Mouse (Mus musculus) right cerebral cortex, adult 2 months (tissue): ENCODE results near the gene Ptrh2.

Source experiments
- DNase-seq, 2 experiments: peaks; one replicate each; pipeline ENCODE4 v3.0.0; 2021 to 2022; ENCODE audit warnings: low spot score in 2 of 2

The Ptrh2 gene

DNA sequence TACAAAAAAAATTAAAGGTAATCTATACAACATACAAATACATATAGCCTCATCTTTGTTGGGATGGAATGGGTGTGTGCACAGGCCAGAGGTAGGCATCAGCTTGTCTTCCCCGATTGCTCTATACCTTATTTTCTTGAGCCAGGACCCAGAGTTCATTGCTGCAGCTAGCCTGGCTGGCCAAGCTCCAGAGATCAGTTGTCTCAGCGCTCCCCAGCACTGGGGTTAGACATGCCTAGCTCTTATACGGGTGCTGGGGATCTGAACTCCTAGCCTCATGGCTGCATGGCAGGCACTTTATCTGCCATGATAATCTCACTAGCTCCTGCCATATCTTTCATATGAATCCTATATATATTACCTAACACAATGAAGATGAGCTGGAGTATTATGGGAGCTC lies 15.6 kb upstream of the Ptrh2 start:
- no peak for DNase-seq

GRCm38 (mm10) chr11:86671041-86671675 lies 12.6 kb upstream of the Ptrh2 start:
- no peak for DNase-seq

DNA sequence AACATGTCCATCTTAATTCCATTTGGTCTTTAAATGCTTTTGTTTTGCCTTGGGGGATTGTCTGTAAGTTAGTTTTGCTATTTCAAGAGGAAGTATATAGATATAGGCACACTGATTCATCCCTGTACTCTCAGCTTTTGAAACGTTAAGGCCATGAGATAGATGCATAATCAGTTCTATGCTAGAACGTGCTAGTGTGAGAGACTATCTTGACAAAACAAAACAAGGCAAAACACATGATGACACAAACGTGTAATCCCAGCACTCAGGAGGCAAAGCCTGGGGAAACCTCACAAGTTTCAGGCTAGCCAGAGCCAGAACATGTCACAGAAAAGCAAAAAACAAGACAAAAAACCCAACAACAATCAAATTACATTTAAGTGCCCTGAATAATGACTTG lies 11.0 kb upstream of the Ptrh2 start:
- DNase-seq: no peak

DNA sequence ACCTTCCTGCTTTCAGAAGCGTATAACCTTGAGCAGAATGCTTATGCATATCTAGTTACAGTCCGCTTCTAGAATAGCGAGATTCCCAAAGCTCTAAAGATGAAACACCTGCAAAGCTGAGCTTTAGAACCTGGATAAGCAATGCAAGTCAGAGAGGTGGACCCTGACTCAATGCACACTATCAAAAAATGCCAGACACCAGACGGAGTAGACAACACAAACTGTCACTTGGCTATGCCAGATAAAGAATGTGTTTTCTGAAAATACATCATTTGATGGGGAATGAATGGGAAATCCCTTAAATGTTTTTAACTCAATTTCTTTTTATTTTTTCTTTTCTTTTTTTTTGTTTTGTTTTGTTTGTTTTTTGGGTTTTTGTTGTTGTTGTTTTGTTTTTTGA lies 8.3 kb upstream of the Ptrh2 start:
- no peak for DNase-seq

DNA sequence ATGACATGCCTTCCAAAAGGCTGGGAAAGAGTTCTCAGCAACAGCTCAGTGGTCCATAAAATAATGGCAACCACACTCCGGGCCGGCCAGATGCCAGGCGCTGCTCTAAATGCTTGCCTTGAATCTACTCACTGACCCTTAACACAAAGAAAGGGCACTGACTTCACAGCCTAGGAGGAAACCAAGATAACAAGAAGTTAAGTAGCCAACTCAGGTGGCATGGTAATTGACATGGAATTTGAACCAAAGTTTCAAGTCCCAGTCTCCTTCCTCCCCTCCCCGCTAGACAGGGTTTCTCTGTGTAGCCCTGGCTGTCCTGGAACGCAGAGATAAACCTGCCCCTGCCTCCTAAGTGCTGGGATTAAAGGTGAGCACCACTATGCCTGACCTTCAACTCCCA lies 4.8 kb upstream of the Ptrh2 start:
- no peak for DNase-seq

DNA sequence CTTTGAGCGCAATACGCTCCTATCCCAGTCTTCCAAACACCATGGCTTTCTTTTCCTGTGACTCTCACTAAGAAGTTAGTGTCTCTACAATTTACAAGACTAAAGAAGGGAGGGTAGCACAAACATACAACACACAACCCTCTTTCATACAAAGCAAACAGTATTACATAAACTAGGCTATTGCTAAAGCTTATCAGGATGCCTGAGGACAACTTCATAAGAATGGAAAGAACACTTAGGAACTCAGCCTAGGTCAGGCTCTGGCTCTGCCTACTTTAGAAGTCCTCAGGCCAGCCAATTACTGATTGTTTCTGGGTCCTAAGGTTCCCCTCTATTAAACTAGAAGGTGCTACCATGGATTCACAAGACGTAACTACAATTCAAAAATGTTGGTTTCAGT lies 3.1 kb upstream of the Ptrh2 start:
- DNase-seq: no peak

DNA sequence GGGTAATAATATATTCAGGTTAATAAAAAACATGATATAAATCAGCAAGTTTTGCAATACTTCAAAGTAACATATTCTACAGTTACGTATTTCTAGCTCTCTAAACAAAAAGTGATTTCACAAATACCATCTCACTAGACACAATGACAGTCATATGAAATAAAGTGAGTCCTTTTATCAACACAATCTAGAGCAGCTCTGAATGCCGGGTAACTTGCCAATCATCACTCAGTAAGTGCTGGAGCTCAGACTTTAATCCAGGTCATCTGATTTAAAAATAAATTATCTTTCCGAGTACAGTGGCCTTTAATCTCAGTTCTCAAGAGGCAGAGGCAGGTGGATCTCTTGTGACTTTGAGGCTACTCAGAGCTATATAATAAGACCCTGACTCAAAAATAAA lies 2.4 kb upstream of the Ptrh2 start:
- DNase-seq: no peak

GRCm38 (mm10) chr11:86682861-86683260 lies 924 bp upstream of the Ptrh2 start:
- DNase-seq: no peak

DNA sequence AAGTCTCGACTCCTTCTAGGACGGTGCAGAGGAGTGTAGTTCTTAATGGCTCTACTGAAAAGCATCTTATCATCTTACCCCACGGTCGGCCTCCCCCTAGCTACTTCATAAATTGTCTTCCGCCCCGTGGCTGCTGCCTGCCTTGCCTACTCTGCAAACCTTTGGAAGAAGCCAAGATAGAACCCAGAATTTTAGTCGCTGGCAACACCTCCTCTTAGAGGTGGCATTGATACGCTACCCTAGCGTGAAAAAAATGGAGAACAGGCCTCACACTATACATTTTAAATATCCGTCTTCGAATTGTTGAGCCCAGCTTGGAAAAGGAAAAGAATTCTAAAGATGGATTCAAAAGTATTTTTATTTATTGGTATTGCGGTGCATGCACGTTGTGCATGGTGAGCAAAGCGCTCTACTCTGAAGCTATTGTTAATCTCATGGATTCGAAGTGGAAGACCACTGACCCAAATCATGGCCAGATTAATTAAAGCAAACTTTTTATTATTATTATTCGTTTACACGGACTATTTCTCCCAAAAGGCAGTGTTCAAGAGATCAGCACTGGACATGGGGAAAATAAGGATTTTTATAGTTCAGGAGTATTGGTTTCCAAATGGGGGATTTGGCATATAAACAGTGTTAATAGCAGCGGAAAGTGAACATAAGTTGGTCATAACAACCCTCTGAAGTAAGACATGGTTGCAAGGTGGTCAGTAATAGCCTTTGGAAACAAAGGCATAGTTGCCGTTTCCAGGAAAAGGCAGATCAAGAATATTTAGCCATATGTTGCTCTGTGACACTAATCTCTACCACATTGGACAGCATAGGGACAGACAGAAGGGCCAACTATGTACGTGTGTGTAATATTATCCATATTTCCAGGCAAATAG lies 584 bp downstream of the Ptrh2 start:
- no peak for DNase-seq

GRCm38 (mm10) chr11:86685366-86685765 lies 1.6 kb downstream of the Ptrh2 start:
- no peak for DNase-seq

GRCm38 (mm10) chr11:86690383-86690782 lies 6.6 kb downstream of the Ptrh2 start:
- no peak for DNase-seq

GRCm38 (mm10) chr11:86691482-86691881 lies 7.7 kb downstream of the Ptrh2 start:
- DNase-seq: no peak

GRCm38 (mm10) chr11:86691956-86692355 lies 8.2 kb downstream of the Ptrh2 start:
- no peak for DNase-seq

DNA sequence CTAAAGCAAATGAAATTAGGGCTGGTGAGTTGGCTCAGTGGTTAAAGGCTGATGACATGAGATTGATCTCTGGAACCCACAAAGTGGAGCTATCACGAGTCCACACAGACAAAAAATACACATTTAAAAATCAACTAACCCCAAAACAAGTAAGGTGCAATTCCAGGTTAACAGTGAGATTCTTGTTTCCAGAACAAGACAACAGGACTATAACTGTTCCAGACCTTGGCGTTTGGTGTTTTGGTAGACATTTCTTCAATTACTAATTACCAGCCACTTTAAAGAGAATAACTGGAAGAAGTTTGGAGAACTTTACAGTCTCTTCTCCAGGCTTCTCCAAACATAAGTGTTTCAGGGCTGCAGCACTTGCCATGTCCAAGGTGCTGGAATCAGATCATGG lies 8.8 kb downstream of the Ptrh2 start:
- no peak for DNase-seq

DNA sequence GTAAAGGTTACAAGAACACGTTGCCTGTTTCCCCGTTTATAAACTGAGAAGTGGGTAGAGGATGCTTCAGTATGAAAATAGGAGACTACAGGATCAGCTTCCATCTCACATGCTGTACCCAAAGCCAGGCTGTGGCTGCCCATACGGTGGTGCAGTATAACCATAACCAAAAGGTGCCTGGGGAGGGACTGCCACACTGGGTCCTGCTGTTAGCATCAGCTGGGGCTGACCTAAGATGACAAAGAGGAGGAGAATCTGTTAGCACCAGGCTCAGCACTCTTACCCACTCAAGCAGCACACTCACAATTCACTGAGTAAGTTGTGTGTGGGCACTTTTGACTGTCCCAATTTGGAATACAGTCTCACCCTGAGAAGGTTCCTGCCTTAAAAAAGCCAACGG lies 11.7 kb downstream of the Ptrh2 start:
- DNase-seq: no peak

DNA sequence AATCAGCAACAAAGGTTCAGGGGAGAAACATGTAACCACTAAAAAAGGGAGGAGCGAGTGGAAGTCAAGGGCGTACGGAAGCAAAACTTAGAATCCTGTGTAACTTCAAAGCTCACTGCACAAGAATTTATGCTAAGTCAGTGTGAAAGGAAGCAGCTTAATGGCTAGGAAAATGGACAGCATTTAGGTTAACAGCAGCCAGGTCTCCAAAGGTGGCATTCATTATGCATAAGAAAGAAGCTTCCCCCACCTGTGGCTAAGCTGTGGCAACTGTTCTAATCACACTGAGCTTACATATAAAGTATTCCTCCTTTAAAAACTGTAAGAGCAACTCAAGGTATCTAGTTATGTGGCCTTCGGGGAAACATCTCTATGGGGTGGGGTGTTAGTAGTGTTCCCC lies 17.4 kb downstream of the Ptrh2 start:
- no peak for DNase-seq

DNA sequence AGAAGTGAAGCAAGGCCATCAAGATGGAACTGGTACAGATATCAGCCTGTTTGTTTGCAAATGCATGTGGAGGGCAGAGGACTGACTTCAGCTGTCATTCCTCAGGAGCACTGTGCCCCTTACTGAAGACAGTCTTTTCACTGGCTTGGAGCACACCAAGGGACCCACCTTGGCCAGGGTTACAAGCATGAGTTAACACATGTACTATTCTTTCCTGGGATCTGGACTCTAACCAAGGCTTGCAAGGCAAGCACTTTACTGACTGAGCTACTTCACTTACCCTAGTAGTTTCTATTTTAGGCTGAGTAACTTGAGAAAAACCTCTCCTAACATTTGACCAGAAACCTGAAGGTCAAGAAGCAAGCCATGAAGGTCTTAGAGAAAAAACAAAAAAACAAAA lies 30.8 kb downstream of the Ptrh2 start:
- no peak for DNase-seq

DNA sequence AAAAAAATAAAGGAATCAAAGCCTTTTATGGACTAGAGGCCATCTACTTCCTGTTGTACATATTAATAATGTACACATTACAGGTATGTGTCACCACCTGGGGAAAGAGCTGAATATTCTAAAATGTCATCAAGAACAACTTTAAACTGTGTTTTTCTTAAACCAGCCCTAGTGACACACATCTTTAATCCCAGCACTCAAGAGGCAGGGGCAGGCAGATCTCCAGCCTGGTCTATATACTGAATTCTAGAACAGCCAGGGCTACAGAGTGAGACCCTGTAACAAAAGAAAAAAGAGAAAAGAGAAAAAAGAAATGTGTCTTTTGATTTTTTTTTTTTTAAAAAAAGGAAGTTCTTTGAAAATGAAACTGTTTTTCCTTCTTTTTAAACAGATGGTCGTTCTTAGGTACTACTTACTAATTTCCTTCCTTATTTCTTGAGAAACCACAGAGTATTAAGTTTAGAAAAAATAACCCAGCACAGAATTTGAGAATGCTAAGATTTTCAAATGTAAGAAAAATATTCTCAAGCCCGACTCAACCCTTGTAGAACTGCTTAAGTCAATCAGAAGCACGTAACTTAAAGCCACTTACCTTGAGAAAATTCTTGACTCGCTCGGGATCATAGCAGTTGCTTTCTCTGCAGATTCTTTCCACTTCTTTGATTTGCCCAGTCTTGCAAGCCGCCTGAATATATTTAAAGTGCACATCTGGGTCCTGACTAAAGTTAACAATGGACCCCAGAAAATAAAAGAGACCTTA lies 33.7 kb downstream of the Ptrh2 start:
- DNase-seq: no peak

DNA sequence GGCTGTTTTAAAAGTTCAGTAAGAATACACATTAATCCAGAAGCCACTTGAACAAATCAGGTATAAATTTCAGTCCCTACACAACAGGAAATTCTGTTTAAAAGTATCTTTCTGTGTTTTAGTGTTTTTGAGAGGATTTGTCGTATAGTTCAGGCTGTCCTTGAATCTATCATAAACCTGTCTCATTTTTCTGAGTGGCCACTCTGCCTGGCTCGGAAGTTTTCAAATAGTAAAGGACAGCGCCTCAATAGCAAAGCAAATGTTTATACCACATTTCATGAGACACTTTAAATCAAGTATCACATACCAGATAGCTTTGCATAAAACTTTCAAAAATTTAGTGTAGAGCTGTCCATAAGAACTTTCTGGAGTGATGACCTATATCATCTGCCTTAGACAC lies 34.6 kb downstream of the Ptrh2 start:
- DNase-seq: no peak

DNA sequence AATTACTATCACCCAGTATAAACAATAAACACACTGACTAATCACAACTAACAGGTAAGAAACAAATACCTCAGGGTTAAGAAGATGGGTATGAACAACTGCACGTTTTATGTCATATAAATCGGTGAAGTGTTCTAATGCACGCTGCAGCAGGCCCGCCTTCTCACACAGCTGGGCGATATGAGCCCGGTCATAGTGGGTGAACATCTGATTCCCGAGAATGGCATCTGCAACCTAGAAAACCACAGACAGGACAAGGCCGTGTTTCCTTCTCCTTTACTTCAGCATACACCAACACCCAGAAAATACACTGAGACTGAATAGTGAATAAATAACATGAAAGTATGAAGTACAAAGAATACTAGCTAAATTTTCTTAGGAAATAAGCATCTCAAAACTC lies 35.6 kb downstream of the Ptrh2 start:
- no peak for DNase-seq

DNA sequence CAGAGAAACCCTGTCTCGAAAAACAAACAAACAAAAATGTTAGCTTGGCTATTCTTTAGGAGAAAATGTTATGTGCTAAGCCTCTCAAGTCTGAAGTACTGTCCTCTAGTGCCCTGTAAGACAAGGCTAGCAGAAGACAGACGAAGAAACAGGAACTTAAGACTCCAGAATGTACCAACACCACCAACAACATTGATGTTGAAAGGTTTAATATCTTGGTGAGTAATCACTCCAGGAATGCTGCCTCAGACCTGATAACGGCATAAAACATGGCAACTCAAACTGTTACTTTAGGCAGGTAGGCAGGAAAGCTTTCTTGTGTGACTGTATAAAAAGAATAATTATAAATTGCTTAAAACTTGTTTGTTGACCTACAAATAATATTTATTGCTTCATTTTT lies 40.2 kb downstream of the Ptrh2 start:
- DNase-seq: no peak

GRCm38 (mm10) chr11:86724982-86725381 lies 41.2 kb downstream of the Ptrh2 start:
- DNase-seq: no peak

DNA sequence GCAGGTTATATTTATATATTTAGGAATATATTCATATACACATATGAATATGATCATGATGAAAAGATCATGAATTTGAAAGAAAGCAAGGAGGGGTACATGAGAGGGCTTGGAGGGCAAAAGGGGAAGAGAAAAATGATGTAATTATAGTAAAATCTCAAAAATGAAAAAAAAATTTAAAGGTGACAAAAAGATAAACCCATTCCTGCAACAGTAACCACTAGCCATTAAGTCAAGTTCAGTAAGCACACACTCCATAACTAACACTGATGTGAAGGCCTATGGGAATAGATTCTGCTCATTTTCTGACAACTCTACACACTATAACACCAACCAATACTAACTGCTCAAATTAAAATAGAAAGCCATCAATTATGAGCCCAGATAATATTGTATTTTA lies 41.8 kb downstream of the Ptrh2 start:
- DNase-seq: no peak
